Mouse (Mus musculus) MEL (cell line): ENCODE data around the gene Lep.

Experiments used
- BHLHE40 ChIP-seq: IDR thresholded peaks from 2 replicates; pipeline ENCODE4 v1.6.1; 2012; ENCODE audit warnings: low read depth, mild to moderate bottlenecking, inconsistent platforms, low read length, improper control_type of control experiment, borderline replicate concordance
- CTCF ChIP-seq, 3 experiments: IDR thresholded peaks in 2 of 3; conservative IDR thresholded peaks in 1 of 3; 2 replicates each; pipeline ENCODE4 v1.5.1; 2011 to 2012; ENCODE audit warnings: low read length in 3 of 3, low read depth in 2 of 3, mild to moderate bottlenecking in 2 of 3, improper control_type of control experiment in 1 of 3, inconsistent platforms in 1 of 3, mixed read lengths in 1 of 3, moderate library complexity in 1 of 3; ENCODE audit not compliant: control insufficient read depth in 1 of 3, insufficient read depth in 1 of 3, poor library complexity in 1 of 3, severe bottlenecking in 1 of 3
- E2F4 ChIP-seq: IDR thresholded peaks from 2 replicates; pipeline ENCODE4 v1.6.1; 2011; ENCODE audit warnings: low read depth, low read length, improper control_type of control experiment, borderline replicate concordance
- EP300 ChIP-seq, 2 experiments: IDR thresholded peaks; 2 replicates each; pipeline ENCODE4 v1.6.1; 2011; ENCODE audit warnings: improper control_type of control experiment in 2 of 2, low read length in 2 of 2, low read depth in 1 of 2, mild to moderate bottlenecking in 1 of 2
- ETS1 ChIP-seq: IDR thresholded peaks from 2 replicates; pipeline ENCODE4 v1.6.1; 2012; ENCODE audit warnings: low read depth, mild to moderate bottlenecking, inconsistent platforms, low read length, improper control_type of control experiment, moderate library complexity
- MAZ ChIP-seq: IDR thresholded peaks from 2 replicates; pipeline ENCODE4 v1.6.1; 2012; ENCODE audit warnings: low read depth, mild to moderate bottlenecking, inconsistent platforms, low read length, improper control_type of control experiment
- POLR2A ChIP-seq, 2 experiments: IDR thresholded peaks; 2 replicates each; pipeline ENCODE4 v1.6.1; 2011 to 2012; ENCODE audit warnings: low read length in 2 of 2, mild to moderate bottlenecking in 2 of 2, control low read depth in 1 of 2, improper control_type of control experiment in 1 of 2, low read depth in 1 of 2, moderate library complexity in 1 of 2; ENCODE audit not compliant: control insufficient read depth in 1 of 2, insufficient read depth in 1 of 2, poor library complexity in 1 of 2
- RCOR1 ChIP-seq: IDR thresholded peaks from 2 replicates; pipeline ENCODE4 v1.6.1; 2012; ENCODE audit warnings: low read depth, mild to moderate bottlenecking, inconsistent platforms, low read length, improper control_type of control experiment
- SMC3 ChIP-seq: IDR thresholded peaks from 2 replicates; pipeline ENCODE4 v1.6.1; 2011; ENCODE audit warnings: low read depth, low read length, improper control_type of control experiment
- ZC3H11A ChIP-seq: IDR thresholded peaks from 2 replicates; pipeline ENCODE4 v1.6.1; 2012; ENCODE audit warnings: low read depth, mild to moderate bottlenecking, inconsistent platforms, low read length, improper control_type of control experiment

- no peak for TF ChIP-seq ETS1
- TF ChIP-seq SMC3 = no peak
- TF ChIP-seq ZC3H11A = no peak
- TF ChIP-seq CTCF (IDR thresholded peaks at IDR 0.05 in 2 of 3, conservative IDR thresholded peaks at IDR 0.05 in 1 of 3; ENCODE audit: control insufficient read depth in 1 of 3, insufficient read depth in 1 of 3, low read depth in 2 of 3, low read length in 3 of 3, poor library complexity in 1 of 3, severe bottlenecking in 1 of 3) = no peak
- no peak for TF ChIP-seq E2F4
- no peak for TF ChIP-seq RCOR1
- TF ChIP-seq POLR2A (IDR thresholded peaks at IDR 0.05; ENCODE audit: control insufficient read depth in 1 of 2, insufficient read depth in 1 of 2, low read depth in 1 of 2, low read length in 2 of 2, poor library complexity in 1 of 2) = no peak
- TF ChIP-seq MAZ = no peak
- no peak for TF ChIP-seq BHLHE40
- TF ChIP-seq EP300 (IDR thresholded peaks at IDR 0.05; ENCODE audit: low read depth in 1 of 2, low read length in 2 of 2) = no peak
These were observed 34.1 kb upstream of the Lep start for GRCm38 (mm10) chr6:29025796-29026482.
